Comparison of ENCODE assay signal across 8 mouse cellular contexts in genomic region chr15:7226225-7226624, GRCm38 (mm10).
A peak's percentile ranks its signal among the peaks of the same experiment; 100 is the strongest.
DNase-seq lines count a peak whose midpoint lies in the region; ATAC-seq lines count a peak whose summit lies in the region.

No protein-coding gene starts in this region.

- H3K4me3 ChIP-seq in hindbrain, embryonic 14.5 days (replicated peaks; ENCODE audit: low read length) = no peak overlapping the region

- peak; percentile 63 for DNase-seq in Muller cell, postnatal 12 days (ENCODE audit: inconsistent ontology term)
- peak; percentile 48 for DNase-seq in cerebellum, adult 9-11 months
- DNase-seq in frontal cortex, postnatal 25 days (ENCODE audit: low spot score in 2 of 2) = peak; percentile 43 to 69
- DNase-seq in hindbrain, embryonic 14.5 days (ENCODE audit: low spot score) = peak; percentile 90
- DNase-seq in layer of hippocampus, postnatal 25 days (ENCODE audit: extremely low spot score in 1 of 2, low spot score in 1 of 2) = peak; percentile 67 to 73
- peak; percentile 81 to 87 for DNase-seq in lung, postnatal 4 days
- DNase-seq in retina, postnatal 7 days (ENCODE audit: low read depth, low spot score) = peak; percentile 68
- DNase-seq in thymus, postnatal 4 days = peak; percentile 71

- H3K9ac ChIP-seq in hindbrain, embryonic 14.5 days = no peak overlapping the region

- H3K9me3 ChIP-seq in hindbrain, embryonic 14.5 days (ENCODE audit: control insufficient read depth, low read length) = no peaks in the 10 kb centered on the region

- H3K4me2 ChIP-seq in hindbrain, embryonic 14.5 days (replicated peaks) = no peak overlapping the region

- 3% methylated on average over 5 of the region's 5 CpGs for WGBS in hindbrain, embryonic 14.5 days

- no peaks in the 10 kb centered on the region for H3K36me3 ChIP-seq in hindbrain, embryonic 14.5 days (replicated peaks; ENCODE audit: control insufficient read depth, insufficient read depth)

- H3K27ac ChIP-seq in hindbrain, embryonic 14.5 days = no peak overlapping the region

- ATAC-seq in hindbrain, embryonic 14.5 days (ENCODE audit: low FRiP score) = peak; percentile 88

- H3K4me1 ChIP-seq in hindbrain, embryonic 14.5 days (replicated peaks; ENCODE audit: control insufficient read depth, insufficient read depth, low read length) = peaks cover 6% of the 10 kb centered on the region; the same call in 1 of the 2 replicates

- no peaks in the 10 kb centered on the region for H3K27me3 ChIP-seq in hindbrain, embryonic 14.5 days (ENCODE audit: control insufficient read depth, insufficient read depth, low read length)
